Mouse (Mus musculus) CH12.LX (cell line): ENCODE data around the gene Jak1. TPM values are rescaled to one million over a fixed set of nuclear protein-coding genes. Genes with fewer than 3 reads are reported as not detected.

Experiments
- DNase-seq: peaks from one replicate; pipeline ENCODE4 v3.0.0-alpha.2; 2013; ENCODE audit errors: extremely low read depth
- H3K27ac ChIP-seq: 2 replicates; pipeline ENCODE4 v1.5.1; 2012; ENCODE audit warnings: low read depth, mild to moderate bottlenecking, control low read depth, moderate library complexity; ENCODE audit not compliant: insufficient read depth
- H3K27me3 ChIP-seq: replicated peaks from 2 replicates; pipeline ENCODE3; 2012; ENCODE audit warnings: inconsistent platforms
- H3K36me3 ChIP-seq, 2 experiments: replicated peaks in 1 of 2; 2 replicates each; pipeline versions ENCODE3 to v1.6.1; 2012; ENCODE audit warnings: inconsistent platforms in 1 of 2, low read length in 1 of 2, mild to moderate bottlenecking in 1 of 2, mixed read lengths in 1 of 2, moderate library complexity in 1 of 2; ENCODE audit not compliant: control insufficient read depth in 1 of 2, insufficient read depth in 1 of 2
- H3K4me1 ChIP-seq, 2 experiments: 2 replicates each; pipeline ENCODE4 v1.6.1; 2012; ENCODE audit warnings: inconsistent platforms in 1 of 2, moderate library complexity in 1 of 2; ENCODE audit not compliant: insufficient read depth in 2 of 2, control insufficient read depth in 1 of 2
- H3K4me2 ChIP-seq: 2 replicates; pipeline ENCODE4 v1.6.1; 2012; ENCODE audit warnings: low read depth, mild to moderate bottlenecking, control low read depth; ENCODE audit not compliant: poor library complexity, insufficient read depth, severe bottlenecking
- H3K4me3 ChIP-seq, 3 experiments: fragments of 150-350 bp in 1 of 3; sonication (generic) in 1 of 3; replicated peaks in 1 of 3; 2 replicates each; pipeline versions ENCODE3 to v1.5.1; 2011 to 2012; ENCODE audit warnings: low read depth in 2 of 3, low read length in 2 of 3, mild to moderate bottlenecking in 2 of 3, moderate library complexity in 2 of 3, control low read depth in 1 of 3, improper control_type of control experiment in 1 of 3, inconsistent platforms in 1 of 3, mixed read lengths in 1 of 3; ENCODE audit not compliant: poor library complexity in 1 of 3
- H3K79me2 ChIP-seq: replicated peaks from 2 replicates; pipeline ENCODE4 v1.6.1; 2012; ENCODE audit warnings: mild to moderate bottlenecking, moderate library complexity; ENCODE audit not compliant: control insufficient read depth, poor library complexity, insufficient read depth, severe bottlenecking; ENCODE audit errors: extremely low read depth
- H3K9ac ChIP-seq: 2 replicates; pipeline ENCODE4 v1.6.1; 2012; ENCODE audit warnings: low read depth, mild to moderate bottlenecking, control low read depth, moderate library complexity; ENCODE audit not compliant: insufficient read depth
- H3K9me3 ChIP-seq: replicated peaks from 2 replicates; pipeline ENCODE3; 2012; ENCODE audit warnings: low read length, inconsistent platforms, mixed read lengths
- CHD1 ChIP-seq: IDR thresholded peaks from 2 replicates; pipeline ENCODE4 v1.6.1; 2012; ENCODE audit warnings: low read depth, low read length, improper control_type of control experiment, inconsistent platforms
- CTCF ChIP-seq, 2 experiments: IDR thresholded peaks in 1 of 2; conservative IDR thresholded peaks in 1 of 2; 2 replicates each; pipeline ENCODE4 v1.5.1; 2011 to 2012; ENCODE audit warnings: low read depth in 2 of 2, low read length in 2 of 2, improper control_type of control experiment in 1 of 2, inconsistent platforms in 1 of 2, mild to moderate bottlenecking in 1 of 2, moderate library complexity in 1 of 2
- HCFC1 ChIP-seq: IDR thresholded peaks from 2 replicates; pipeline ENCODE4 v1.6.1; 2012; ENCODE audit warnings: low read depth, mild to moderate bottlenecking, inconsistent platforms, low read length, improper control_type of control experiment
- IRF4 ChIP-seq: IDR thresholded peaks from 2 replicates; pipeline ENCODE4 v1.6.1; 2014; ENCODE audit warnings: low read depth, mild to moderate bottlenecking, inconsistent platforms, low read length, improper control_type of control experiment
- JUN ChIP-seq: IDR thresholded peaks from 2 replicates; pipeline ENCODE4 v1.6.1; 2011; ENCODE audit warnings: low read depth, mild to moderate bottlenecking, low read length, improper control_type of control experiment, moderate library complexity; ENCODE audit not compliant: insufficient read depth
- JUND ChIP-seq: conservative IDR thresholded peaks from 2 replicates; pipeline ENCODE4 v1.6.1; 2011; ENCODE audit warnings: low read depth, low read length, improper control_type of control experiment
- KAT2A ChIP-seq: IDR thresholded peaks from 2 replicates; pipeline ENCODE4 v1.6.1; 2012; ENCODE audit warnings: low read length, improper control_type of control experiment, inconsistent platforms; ENCODE audit not compliant: insufficient replicate concordance
- MAX ChIP-seq: IDR thresholded peaks from 2 replicates; pipeline ENCODE4 v1.6.1; 2011; ENCODE audit warnings: low read length, improper control_type of control experiment
- MAZ ChIP-seq: IDR thresholded peaks from 2 replicates; pipeline ENCODE4 v1.6.1; 2012; ENCODE audit warnings: low read depth, mild to moderate bottlenecking, inconsistent platforms, low read length, improper control_type of control experiment, moderate library complexity
- MYC ChIP-seq: IDR thresholded peaks from 2 replicates; pipeline ENCODE4 v1.6.1; 2011; ENCODE audit warnings: low read depth, mild to moderate bottlenecking, improper control_type of control experiment, low read length
- POLR2A ChIP-seq: IDR thresholded peaks from 2 replicates; pipeline ENCODE4 v1.6.1; 2011; ENCODE audit warnings: low read depth, mild to moderate bottlenecking, improper control_type of control experiment, low read length
- RCOR1 ChIP-seq: conservative IDR thresholded peaks from 2 replicates; pipeline ENCODE4 v1.6.1; 2012; ENCODE audit warnings: low read depth, mild to moderate bottlenecking, inconsistent platforms, low read length, improper control_type of control experiment
- SIN3A ChIP-seq: IDR thresholded peaks from 2 replicates; pipeline ENCODE4 v1.6.1; 2012; ENCODE audit warnings: low read length, improper control_type of control experiment, inconsistent platforms
- TBP ChIP-seq: conservative IDR thresholded peaks from 2 replicates; pipeline ENCODE4 v1.6.1; 2011; ENCODE audit warnings: low read depth, low read length, improper control_type of control experiment
- USF1 ChIP-seq: IDR thresholded peaks from 2 replicates; pipeline ENCODE4 v1.6.1; 2014; ENCODE audit warnings: low read depth, mild to moderate bottlenecking, inconsistent platforms, low read length, improper control_type of control experiment
- ZC3H11A ChIP-seq: IDR thresholded peaks from 2 replicates; pipeline ENCODE4 v1.6.1; 2012; ENCODE audit warnings: low read depth, mild to moderate bottlenecking, inconsistent platforms, low read length, improper control_type of control experiment
- ZMIZ1 ChIP-seq: IDR thresholded peaks from 2 replicates; pipeline ENCODE4 v1.6.1; 2012; ENCODE audit warnings: low read depth, mild to moderate bottlenecking, inconsistent platforms, low read length, improper control_type of control experiment
- dilution Hi-C: fragments of 300-500 bp; cut with MboI; formaldehyde crosslinking; loops from 2 replicates; pipeline ENCODE4 v1.14.3; 2020; ENCODE audit warnings: low sequenced_read_pairs; ENCODE audit not compliant: extremely low pct_unique_long_range_greater_than_20kb, extremely low pct_ligation_motif_present
- in situ Hi-C: fragments of 300-500 bp; cut with MboI; formaldehyde crosslinking; loops from 3 replicates; pipeline ENCODE4 v1.14.3; 2019; ENCODE audit warnings: low sequenced_read_pairs, low pct_ligation_motif_present, low pct_unique_long_range_greater_than_20kb, mixed read lengths
- polyA plus RNA-seq: library from polyadenylated mRNA; unstranded; fragments of >175 nt; gene quantifications from 2 replicates; pipeline ENCODE4 v1.2.1, GENCODE M21; 2012; ENCODE audit warnings: low read depth; ENCODE audit not compliant: insufficient read length
- total RNA-seq, 2 experiments: library from RNA; depleted of rRNA; stranded (reverse); fragments of 300-350 nt in 1 of 2; fragments of >200 nt in 1 of 2; gene quantifications; 2 replicates each; pipeline ENCODE4 v1.2.3; 2012 to 2014

Jak1 gene
- total and polyA plus RNA-seq, 3 experiments: 28.6 to 51.4 (median 33.9) TPM

GRCm38 (mm10) chr4:101197421-101198170 lies 67.5 kb downstream of the Jak1 start:
- Histone ChIP-seq H3K9ac (no peak overlapping the region), H3K27me3 (no peaks in the 10 kb centered on the region), H3K27ac (no peak overlapping the region), H3K79me2 (0 out of 2 replicates have a peak, but pooled peaks cover 3% of the 10 kb centered on the region), H3K4me1 (peaks cover 5 to 39% of the 10 kb centered on the region in 2 experiments; a peak in 2 of 4 replicates), H3K9me3 (no peaks in the 10 kb centered on the region), H3K4me2 (no peak overlapping the region), H3K36me3 (peaks cover 0 to 23% of the 10 kb centered on the region in 2 experiments), H3K4me3 (no peak overlapping the region)
- DNase-seq: no peak
- dilution Hi-C loops: no loop called here
- in situ Hi-C loops: no loop called here
- TF ChIP-seq POLR2A (no peak), SIN3A (no peak), MAZ (no peak), MAX (no peak), USF1 (no peak), TBP (no peak), CHD1 (no peak), JUND (no peak), MYC (no peak), ZMIZ1 (no peak), HCFC1 (no peak), RCOR1 (no peak)
- TF ChIP-seq, all 38 proteins: peak for 0

DNA sequence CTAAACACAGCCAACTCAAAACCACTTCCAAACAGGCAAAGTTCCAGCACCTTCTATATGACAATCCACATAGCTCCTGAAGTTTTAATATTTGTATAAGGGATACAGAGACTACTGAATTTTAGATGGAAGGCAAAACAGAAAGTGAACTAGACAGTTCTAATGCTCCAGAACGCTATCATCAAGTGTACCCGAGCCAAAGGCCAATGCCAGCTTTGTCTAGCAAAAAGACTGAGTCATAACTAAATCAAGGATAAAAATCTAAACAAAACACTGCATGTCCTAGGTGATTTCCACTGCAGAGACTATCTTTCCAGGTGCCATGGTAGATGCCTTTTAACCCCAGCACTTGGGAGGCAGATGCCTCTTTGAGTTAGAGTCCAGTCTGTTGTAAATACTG lies 68.7 kb downstream of the Jak1 start:
- dilution Hi-C loops: no loop called here
- H3K4me1 ChIP-seq: peaks cover 5 to 40% of the 10 kb centered on the region in 2 experiments; a peak in 2 of 4 replicates
- no peaks in the 10 kb centered on the region for H3K27me3 ChIP-seq

More for the DNA sequence above, 68.7 kb downstream of the Jak1 start:
- no peak for DNase-seq
- no peaks in the 10 kb centered on the region for H3K9me3 ChIP-seq
- no peak overlapping the region for H3K4me2 ChIP-seq
- peaks cover under 1 to 34% of the 10 kb centered on the region in 2 experiments for H3K36me3 ChIP-seq
- H3K9ac ChIP-seq: no peak overlapping the region
- TF ChIP-seq JUN (no peak), IRF4 (no peak), KAT2A (no peak), CTCF (conservative IDR thresholded peaks at IDR 0.05 in 1 of 2, IDR thresholded peaks at IDR 0.05 in 1 of 2; ENCODE audit: low read depth in 2 of 2, low read length in 2 of 2) (no peak), ZC3H11A (no peak)
- no peak overlapping the region for H3K4me3 ChIP-seq
- in situ Hi-C loops: no loop called here
- 0 out of 2 replicates have a peak, but pooled peaks cover 3% of the 10 kb centered on the region for H3K79me2 ChIP-seq
- no peak overlapping the region for H3K27ac ChIP-seq
